ENCODE assay signal across 11 mouse cellular contexts in genomic region chr1:167249252-167249651, GRCm38 (mm10). TPM values are rescaled to one million over a fixed set of nuclear protein-coding genes. Genes with fewer than 3 reads are reported as not detected.
A peak's percentile ranks its signal among the peaks of the same experiment; 100 is the strongest.
DNase-seq lines count a peak whose midpoint lies in the region; ATAC-seq and TF ChIP-seq lines count a peak whose summit lies in the region.
"Had no signal": no experiment of that assay in that cellular context is flagged by ENCODE, and none has a peak within 500 bp of the region (broad histone marks: within the 10 kb centered on the region; RNA-seq: fewer than 3 reads in every experiment).

No protein-coding gene starts in this region.

- no peaks in the 10 kb centered on the region for H3K27me3 ChIP-seq in heart, postnatal 0 days (ENCODE audit: control insufficient read depth, insufficient read depth, low read length)
- H3K27me3 ChIP-seq in neural tube, embryonic 15.5 days (replicated peaks) = no peaks in the 10 kb centered on the region
- H3K27me3 ChIP-seq: limb, embryonic 15.5 days had no signal

- H3K4me2 ChIP-seq in heart, postnatal 0 days (ENCODE audit: low read depth, low read length) = no peak overlapping the region
- H3K4me2 ChIP-seq in neural tube, embryonic 15.5 days = no peak overlapping the region
- H3K4me2 ChIP-seq: limb, embryonic 15.5 days; lung, embryonic 14.5 days had no signal

- intact Hi-C loops in heart, postnatal 36 days (cut with DNase I) = no loop called here

- no peak overlapping the region for H3K27ac ChIP-seq in heart, postnatal 0 days (ENCODE audit: low read depth)
- no peak overlapping the region for H3K27ac ChIP-seq in neural tube, embryonic 15.5 days (replicated peaks)
- H3K27ac ChIP-seq: limb, embryonic 15.5 days had no signal

- DNase-seq in heart, postnatal 0 days (ENCODE audit: low spot score) = no peak
- no peak for DNase-seq in heart, postnatal 36 days
- peak; percentile 40 to 66 for DNase-seq in layer of hippocampus, adult 18-20 months (ENCODE audit: low spot score in 2 of 2)
- no peak for DNase-seq in layer of hippocampus, postnatal 25 days (ENCODE audit: extremely low spot score in 1 of 2, low spot score in 1 of 2)
- peak; percentile 64 for DNase-seq in R1 (ENCODE audit: low read depth, low spot score)
- peak; percentile 81 for DNase-seq in layer of hippocampus, adult 9-11 months
- DNase-seq: cerebellum, adult 9-11 months; lung, embryonic 14.5 days had no signal

- H3K9me3 ChIP-seq in heart, postnatal 0 days (replicated peaks; ENCODE audit: control insufficient read depth, low read length) = no peaks in the 10 kb centered on the region
- H3K9me3 ChIP-seq in neural tube, embryonic 15.5 days (replicated peaks) = no peaks in the 10 kb centered on the region
- H3K9me3 ChIP-seq: limb, embryonic 15.5 days had no signal

- peak; percentile 37; the same call in 1 of the 2 replicates for ATAC-seq in heart, postnatal 0 days (ENCODE audit: insufficient read depth, low read depth)
- ATAC-seq in neural tube, embryonic 15.5 days (ENCODE audit: low FRiP score) = no peak
- ATAC-seq in monocyte, adult 5-6 weeks (replicated peaks; ENCODE audit: insufficient number of reproducible peaks, low FRiP score, low TSS enrichment, poor library complexity, severe bottlenecking) = no peak

- H3K4me3 ChIP-seq in heart, postnatal 0 days (ENCODE audit: low read depth, low read length) = no peak overlapping the region
- H3K4me3 ChIP-seq in neural tube, embryonic 15.5 days (replicated peaks) = no peak overlapping the region
- H3K4me3 ChIP-seq: limb, embryonic 15.5 days had no signal

- WGBS in heart, postnatal 0 days = 60% methylated on average over 19 of the region's 19 CpGs
- 89% methylated on average over 19 of the region's 19 CpGs for WGBS in neural tube, embryonic 15.5 days

- H3K36me3 ChIP-seq in heart, postnatal 0 days (replicated peaks; ENCODE audit: control insufficient read depth, insufficient read depth, low read length) = no peaks in the 10 kb centered on the region
- no peaks in the 10 kb centered on the region for H3K36me3 ChIP-seq in neural tube, embryonic 15.5 days
- H3K36me3 ChIP-seq: limb, embryonic 15.5 days had no signal

- TF ChIP-seq EP300 in heart, postnatal 0 days (IDR thresholded peaks at IDR 0.05; ENCODE audit: low read depth) = no peak

- peaks cover 16% of the 10 kb centered on the region; the same call in 1 of the 2 replicates for H3K4me1 ChIP-seq in heart, postnatal 0 days (ENCODE audit: control insufficient read depth, insufficient read depth)
- peaks cover 20% of the 10 kb centered on the region for H3K4me1 ChIP-seq in neural tube, embryonic 15.5 days

- no peak overlapping the region for H3K9ac ChIP-seq in heart, postnatal 0 days (replicated peaks; ENCODE audit: low read depth, low read length)
- no peak overlapping the region for H3K9ac ChIP-seq in neural tube, embryonic 15.5 days (replicated peaks)
- H3K9ac ChIP-seq: limb, embryonic 15.5 days; lung, embryonic 14.5 days had no signal

- TF ChIP-seq CTCF in heart, postnatal 0 days (IDR thresholded peaks at IDR 0.05; ENCODE audit: low read depth) = no peak

RNA-seq across cellular contexts. Expression of gene Uck2, which starts 35.9 kb away (rescaled TPM):
- total RNA-seq in heart, postnatal 0 days (2014; rRNA removed; ENCODE audit: low replicate concordance) = 60.3 and 82.4 TPM in 2 replicates
- polyA plus RNA-seq in heart, postnatal 0 days (2015; fragmentation: Nextera tagmentation; extraction: Ambion mirVana) = 26.4 and 30.7 TPM in 2 replicates
- total RNA-seq in heart, postnatal 36 days (2021) = 10 to 100 TPM; 52.8 to 54.2 TPM
- 10 to 100 TPM; 28.4 to 35.9 TPM for total RNA-seq in layer of hippocampus, adult 18-20 months (2021)
- total RNA-seq in layer of hippocampus, postnatal 25 days (2021) = 10 to 100 TPM; 45.5 to 47.3 TPM
- polyA plus RNA-seq in neural tube, embryonic 15.5 days (2015; fragmentation: Nextera tagmentation; extraction: Ambion mirVana) = 46.6 and 75.5 TPM in 2 replicates
- total RNA-seq in monocyte, adult 5-6 weeks (2017) = 12.9 to 32.1 TPM (median 23.7 TPM) in 3 replicates

RNA-seq across cellular contexts. Expression of gene Tmco1, which starts 58.9 kb away (rescaled TPM):
- 68.1 and 113 TPM in 2 replicates for total RNA-seq in heart, postnatal 0 days (2014; rRNA removed; ENCODE audit: low replicate concordance)
- polyA plus RNA-seq in heart, postnatal 0 days (2015; fragmentation: Nextera tagmentation; extraction: Ambion mirVana) = 86.6 and 96.7 TPM in 2 replicates
- total RNA-seq in heart, postnatal 36 days (2021) = 10 to 100 TPM; 87.5 to 93.7 TPM
- 10 to 100 TPM; 46.8 to 50.3 TPM for total RNA-seq in layer of hippocampus, adult 18-20 months (2021)
- total RNA-seq in layer of hippocampus, postnatal 25 days (2021) = 10 to 100 TPM; 50.9 to 56.8 TPM
- polyA plus RNA-seq in neural tube, embryonic 15.5 days (2015; fragmentation: Nextera tagmentation; extraction: Ambion mirVana) = 76.2 and 79.1 TPM in 2 replicates
- total RNA-seq in monocyte, adult 5-6 weeks (2017) = 134 to 200 TPM (median 168 TPM) in 3 replicates

Comparison
In these comparisons a context has a peak if more than half of its experiments do, and no peak if none do; other contexts are left out.
1. DNase-seq: peak in layer of hippocampus, adult 18-20 months (2 of 2), R1 (single experiment) and layer of hippocampus, adult 9-11 months (single experiment); none in heart, postnatal 0 days (single experiment), heart, postnatal 36 days (0 of 2) and layer of hippocampus, postnatal 25 days (0 of 2).